Mouse (Mus musculus) lung, embryonic 16.5 days (tissue): ENCODE results near the gene Smim27. TPM values are rescaled to one million over a fixed set of nuclear protein-coding genes. Genes with fewer than 3 reads are reported as not detected.
A peak's percentile ranks its signal among the peaks of the same experiment; 100 is the strongest.

Experiments
- ATAC-seq: fragments of 200-750 bp; cut with Nextera tagmentation; 2 replicates; pipeline ENCODE4 v1.8.0; 2017; ENCODE audit warnings: low read depth, mild to moderate bottlenecking, moderate library complexity
- H3K27ac ChIP-seq: fragments of 300-500 bp; sonication (generic); 2 replicates; pipeline ENCODE4 v1.5.1; 2014; ENCODE audit warnings: mild to moderate bottlenecking, control low read depth, low read length
- H3K27me3 ChIP-seq: fragments of 300-500 bp; sonication (generic); 2 replicates; pipeline ENCODE4 v1.6.1; 2014; ENCODE audit warnings: low read depth, low read length, mixed read lengths; ENCODE audit not compliant: control insufficient read depth, insufficient read depth
- H3K36me3 ChIP-seq: fragments of 300-500 bp; sonication (generic); 2 replicates; pipeline ENCODE4 v1.6.1; 2014; ENCODE audit warnings: low read length; ENCODE audit not compliant: control insufficient read depth, insufficient read depth
- H3K4me1 ChIP-seq: fragments of 300-500 bp; sonication (generic); replicated peaks from 2 replicates; pipeline ENCODE4 v1.6.1; 2014; ENCODE audit warnings: low read length, mixed read lengths; ENCODE audit not compliant: control insufficient read depth, insufficient read depth
- H3K4me2 ChIP-seq: fragments of 300-500 bp; sonication (generic); 2 replicates; pipeline ENCODE4 v1.6.1; 2014; ENCODE audit warnings: low read depth, low read length, control low read depth
- H3K4me3 ChIP-seq: fragments of 300-500 bp; sonication (generic); 2 replicates; pipeline ENCODE4 v1.5.1; 2014; ENCODE audit warnings: mild to moderate bottlenecking, low read length, control low read depth
- H3K9ac ChIP-seq: fragments of 300-500 bp; sonication (generic); 2 replicates; pipeline ENCODE4 v1.6.1; 2014; ENCODE audit warnings: low read length, control low read depth
- H3K9me3 ChIP-seq: fragments of 300-500 bp; sonication (generic); 2 replicates; pipeline ENCODE4 v1.6.1; 2016; ENCODE audit warnings: low read length; ENCODE audit not compliant: control insufficient read depth
- WGBS: fragments of 180-500 bp; shearing (Covaris S2); extraction: QIAGEN DNeasy Blood & Tissue Kit; methylation state at CpG from one replicate; pipeline ENCODE4 v1.1.7; 2014; 5-methylcytosine and 5-hydroxymethylcytosine counted together
- polyA plus RNA-seq: library from polyadenylated mRNA; unstranded; fragments of >200 nt; fragmentation: Nextera tagmentation; extraction: Ambion mirVana; gene quantifications from 2 replicates; pipeline ENCODE4 v1.2.1, GENCODE M21; 2015

The Smim27 gene
- polyA plus RNA-seq, 1 experiment from 2014 or later = 36.6 TPM

- no peak for ATAC-seq
- no peak overlapping the region for H3K4me3 ChIP-seq
- 83% methylated on average over 8 of the region's 8 CpGs for WGBS
These were observed 25.3 kb upstream of the Smim27 start for GRCm38 (mm10) chr4:40244035-40244434.

GRCm38 (mm10) chr4:40250984-40251383 lies 18.4 kb upstream of the Smim27 start:
- no peaks in the 10 kb centered on the region for H3K27me3 ChIP-seq
- H3K9ac ChIP-seq = no peak overlapping the region
- H3K4me2 ChIP-seq = no peak overlapping the region
- H3K36me3 ChIP-seq = no peaks in the 10 kb centered on the region
- no peaks in the 10 kb centered on the region for H3K4me1 ChIP-seq
- H3K27ac ChIP-seq = no peak overlapping the region
- H3K9me3 ChIP-seq = no peaks in the 10 kb centered on the region
- ATAC-seq = no peak
- no peak overlapping the region for H3K4me3 ChIP-seq
- 82% methylated on average over 5 of the region's 5 CpGs for WGBS

More at GRCm38 (mm10) chr4:40244035-40244434, 25.3 kb upstream of the Smim27 start:
- H3K4me2 ChIP-seq = no peak overlapping the region
- H3K27ac ChIP-seq = no peak overlapping the region
- H3K9ac ChIP-seq = no peak overlapping the region
- H3K36me3 ChIP-seq = no peaks in the 10 kb centered on the region
- H3K9me3 ChIP-seq = no peaks in the 10 kb centered on the region
- no peaks in the 10 kb centered on the region for H3K27me3 ChIP-seq
- H3K4me1 ChIP-seq = no peaks in the 10 kb centered on the region

- Histone ChIP-seq H3K4me1 (no peaks in the 10 kb centered on the region), H3K9me3 (no peaks in the 10 kb centered on the region), H3K4me2 (no peak overlapping the region), H3K9ac (no peak overlapping the region), H3K36me3 (0 out of 2 replicates have a peak, but pooled peaks cover 2% of the 10 kb centered on the region), H3K4me3 (no peak overlapping the region), H3K27ac (no peak overlapping the region), H3K27me3 (no peaks in the 10 kb centered on the region)
- ATAC-seq = 0 out of 2 replicates have a peak, but pooled peaks have one; percentile 52
- 50% methylated on average over 2 of the region's 2 CpGs for WGBS
These were observed 15.6 kb upstream of the Smim27 start for GRCm38 (mm10) chr4:40253766-40254165.

- Histone ChIP-seq H3K27ac (no peak overlapping the region), H3K4me3 (no peak overlapping the region), H3K4me2 (no peak overlapping the region), H3K9ac (no peak overlapping the region), H3K9me3 (no peaks in the 10 kb centered on the region), H3K4me1 (no peaks in the 10 kb centered on the region), H3K36me3 (peaks cover 6% of the 10 kb centered on the region; the same call in 1 of the 2 replicates), H3K27me3 (no peaks in the 10 kb centered on the region)
- WGBS = 83% methylated on average over 8 of the region's 8 CpGs
- ATAC-seq = no peak
These were observed 14.8 kb upstream of the Smim27 start for GRCm38 (mm10) chr4:40254385-40255103.

DNA sequence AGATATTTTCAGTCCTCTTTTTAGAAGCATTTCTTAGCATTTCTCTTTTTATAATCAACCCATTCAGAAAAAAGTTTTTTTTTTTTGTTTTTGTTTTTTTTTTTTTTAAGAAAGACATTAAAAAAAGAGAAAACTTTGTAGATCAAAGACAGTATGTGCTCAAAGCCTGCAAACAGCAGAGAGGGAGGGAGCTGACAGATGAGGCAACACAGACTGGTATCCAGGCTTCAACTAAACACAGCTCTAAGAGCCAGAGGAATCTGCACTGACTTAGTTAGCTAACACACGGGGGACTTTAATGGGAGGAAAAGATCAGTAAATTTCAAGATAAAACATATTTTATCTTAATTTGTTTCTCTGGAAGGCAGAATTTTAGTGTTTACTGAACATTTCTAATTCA lies 5.1 kb upstream of the Smim27 start:
- no peak for ATAC-seq
- H3K36me3 ChIP-seq = peaks cover 30% of the 10 kb centered on the region
- H3K9me3 ChIP-seq = no peaks in the 10 kb centered on the region
- no peak overlapping the region for H3K4me3 ChIP-seq
- H3K9ac ChIP-seq = no peak overlapping the region
- H3K27me3 ChIP-seq = no peaks in the 10 kb centered on the region
- H3K4me2 ChIP-seq = no peak overlapping the region
- H3K4me1 ChIP-seq = peaks cover 16% of the 10 kb centered on the region
- H3K27ac ChIP-seq = no peak overlapping the region
- WGBS = 45% methylated on average over 1 of the region's 1 CpGs

DNA sequence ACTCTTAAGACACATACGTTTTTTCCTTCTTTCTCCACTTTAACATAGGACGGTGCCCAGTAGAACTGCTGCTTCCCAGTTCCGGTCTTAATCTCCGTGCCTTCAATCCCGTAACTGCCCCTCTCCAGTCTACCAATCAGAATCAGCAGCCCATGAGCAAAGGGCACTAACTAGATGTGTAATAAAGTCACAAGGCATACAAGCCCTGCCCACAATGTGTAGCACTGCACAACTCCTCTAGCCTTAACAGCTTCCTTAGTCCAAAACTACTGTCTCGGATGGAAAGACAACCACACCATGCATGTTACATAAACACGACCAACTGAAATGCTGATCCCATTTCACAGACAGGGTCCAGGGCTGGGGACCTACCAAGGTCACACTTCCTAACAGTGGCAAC lies 1.7 kb upstream of the Smim27 start:
- ATAC-seq = 0 out of 2 replicates have a peak, but pooled peaks have one; percentile 0

DNA sequence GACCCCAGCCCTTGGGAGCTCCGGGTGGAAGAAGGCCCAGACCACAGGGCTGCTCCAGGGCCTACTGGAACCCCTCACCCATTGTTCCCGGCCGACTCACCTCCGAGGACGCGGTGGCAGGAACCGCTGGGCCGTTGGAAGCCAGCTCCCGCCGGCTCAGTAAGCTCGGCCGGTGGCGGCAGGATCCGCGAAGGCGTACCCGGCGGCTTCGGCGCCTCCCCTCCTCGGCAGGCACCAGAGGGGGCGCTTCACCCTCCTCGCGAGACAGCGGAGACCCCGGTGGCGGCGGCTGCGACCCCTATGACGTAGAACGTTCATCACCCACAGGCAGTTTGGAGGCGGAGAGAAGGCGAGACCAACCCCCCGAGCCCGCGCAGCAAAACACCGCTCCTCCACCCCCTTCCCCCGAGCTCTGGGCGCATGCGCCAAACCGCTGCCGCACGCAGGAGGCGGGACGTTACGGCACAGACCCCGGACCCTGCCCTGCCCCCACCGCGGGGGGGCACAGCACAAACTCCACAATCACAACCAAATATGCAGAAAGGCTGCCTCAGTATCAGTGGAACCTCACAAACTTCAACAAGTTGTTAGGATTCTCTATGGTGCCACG lies 1.1 kb upstream of the Smim27 start:
- H3K4me2 ChIP-seq = peak overlapping the region; percentile 90
- H3K27me3 ChIP-seq = no peaks in the 10 kb centered on the region
- peak; percentile 84 for ATAC-seq
- peak overlapping the region; percentile 90 for H3K4me3 ChIP-seq
- H3K36me3 ChIP-seq = peaks cover 9% of the 10 kb centered on the region
- H3K9ac ChIP-seq = peak overlapping the region; percentile 95
- peaks cover 16% of the 10 kb centered on the region for H3K4me1 ChIP-seq
- peak overlapping the region; percentile 95 for H3K27ac ChIP-seq
- no peaks in the 10 kb centered on the region for H3K9me3 ChIP-seq
- WGBS = under 1% methylated on average over 48 of the region's 50 CpGs

More for the DNA sequence above, 1.7 kb upstream of the Smim27 start:
- peaks cover 16% of the 10 kb centered on the region for H3K4me1 ChIP-seq
- H3K4me2 ChIP-seq = peak overlapping the region; percentile 90
- peak overlapping the region; percentile 95 for H3K27ac ChIP-seq
- H3K9me3 ChIP-seq = no peaks in the 10 kb centered on the region
- no peaks in the 10 kb centered on the region for H3K27me3 ChIP-seq
- peak overlapping the region; percentile 90 for H3K4me3 ChIP-seq
- peak overlapping the region; percentile 95 for H3K9ac ChIP-seq
- peaks cover 6% of the 10 kb centered on the region for H3K36me3 ChIP-seq
- WGBS = 49% methylated on average over 7 of the region's 7 CpGs

DNA sequence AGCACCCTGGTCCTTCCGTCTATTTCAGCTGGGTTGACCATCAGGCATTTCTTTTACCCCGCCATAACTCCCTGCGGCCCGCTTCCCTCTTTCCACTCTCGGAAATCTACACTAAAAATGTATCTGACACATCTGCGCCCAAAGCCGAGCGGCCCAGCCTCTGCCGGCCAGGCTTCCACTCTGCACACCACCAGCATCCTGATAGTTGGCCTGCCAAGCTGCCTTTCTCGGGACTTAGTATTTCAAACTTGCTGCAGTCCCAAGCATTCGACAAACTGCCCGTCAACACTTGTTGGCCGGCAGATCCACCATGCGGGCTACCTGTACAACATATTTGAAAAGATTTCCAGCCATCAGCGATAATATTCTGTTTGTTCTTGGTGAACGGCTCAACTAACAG lies 544 bp upstream of the Smim27 start:
- ATAC-seq = peak; percentile 4; the same call in 1 of the 2 replicates
- under 1% methylated on average over 16 of the region's 16 CpGs for WGBS
- peak overlapping the region; percentile 95 for H3K27ac ChIP-seq
- no peaks in the 10 kb centered on the region for H3K9me3 ChIP-seq
- peaks cover 9% of the 10 kb centered on the region for H3K36me3 ChIP-seq
- H3K9ac ChIP-seq = peak overlapping the region; percentile 95
- H3K4me2 ChIP-seq = peak overlapping the region; percentile 90
- H3K27me3 ChIP-seq = no peaks in the 10 kb centered on the region
- H3K4me1 ChIP-seq = peaks cover 16% of the 10 kb centered on the region
- peak overlapping the region; percentile 90 for H3K4me3 ChIP-seq

GRCm38 (mm10) chr4:40278880-40279275 lies 9.5 kb downstream of the Smim27 start:
- ATAC-seq = peak; percentile 51
- peak overlapping the region; percentile 85 for H3K27ac ChIP-seq
- 0% methylated on average over 21 of the region's 21 CpGs for WGBS

More at GRCm38 (mm10) chr4:40278880-40279275, 9.5 kb downstream of the Smim27 start:
- no peaks in the 10 kb centered on the region for H3K9me3 ChIP-seq
- peaks cover 9% of the 10 kb centered on the region; the same call in 1 of the 2 replicates for H3K4me1 ChIP-seq
- H3K36me3 ChIP-seq = peaks cover 9% of the 10 kb centered on the region; the same call in 1 of the 2 replicates
- H3K4me2 ChIP-seq = peak overlapping the region; percentile 96
- no peaks in the 10 kb centered on the region for H3K27me3 ChIP-seq
- peak overlapping the region; percentile 95 for H3K9ac ChIP-seq
- H3K4me3 ChIP-seq = peak overlapping the region; percentile 99
